Comparison of ENCODE assay signal across 24 mouse cellular contexts in the genomic region with DNA sequence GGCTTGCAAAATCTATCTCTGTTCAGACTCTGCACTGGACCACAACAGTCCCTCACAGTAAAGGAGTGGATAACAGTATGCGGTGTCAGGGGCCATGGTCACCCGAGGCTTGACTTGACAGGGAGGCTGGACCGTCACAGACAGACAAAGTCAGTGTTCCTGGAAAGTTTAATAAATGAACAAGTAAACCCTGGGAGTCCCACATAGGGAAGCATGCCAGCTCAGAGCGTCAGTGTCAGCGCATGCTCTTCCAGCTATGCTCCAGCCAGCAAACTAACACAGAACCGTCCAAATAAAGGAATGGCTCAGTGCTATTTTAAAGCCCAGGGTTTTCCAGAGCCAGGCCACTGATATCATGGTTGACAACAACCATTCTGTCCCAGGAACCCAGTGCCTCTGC.
DNase-seq lines count a peak whose midpoint lies in the region; ATAC-seq lines count a peak whose summit lies in the region.
"Had no signal": no experiment of that assay in that cellular context is flagged by ENCODE, and none has a peak within 500 bp of the region (broad histone marks: within the 10 kb centered on the region; RNA-seq: fewer than 3 reads in every experiment).

No protein-coding gene starts in this region.

- H3K4me3 ChIP-seq in heart, embryonic 13.5 days = no peak overlapping the region
- H3K4me3 ChIP-seq in kidney, embryonic 15.5 days (replicated peaks) = no peak overlapping the region
- H3K4me3 ChIP-seq: embryonic facial prominence, embryonic 12.5 days; erythroblast, embryonic 14.5 days; left cerebral cortex, adult 2 months; lung, embryonic 15.5 days; megakaryocyte, embryonic 14.5 days had no signal

- H3K36me3 ChIP-seq in heart, embryonic 13.5 days = no peaks in the 10 kb centered on the region
- no peaks in the 10 kb centered on the region for H3K36me3 ChIP-seq in kidney, embryonic 15.5 days
- H3K36me3 ChIP-seq: lung, embryonic 15.5 days had no signal

- no peak overlapping the region; the same call in 1 of the 2 replicates for H3K9ac ChIP-seq in heart, embryonic 13.5 days
- no peak overlapping the region for H3K9ac ChIP-seq in kidney, embryonic 15.5 days
- H3K9ac ChIP-seq: embryonic facial prominence, embryonic 12.5 days; lung, embryonic 15.5 days had no signal

- H3K4me2 ChIP-seq in heart, embryonic 13.5 days = no peak overlapping the region
- H3K4me2 ChIP-seq in kidney, embryonic 15.5 days = no peak overlapping the region
- H3K4me2 ChIP-seq: embryonic facial prominence, embryonic 12.5 days; lung, embryonic 15.5 days had no signal

- peaks cover 21% of the 10 kb centered on the region for H3K4me1 ChIP-seq in heart, embryonic 13.5 days
- H3K4me1 ChIP-seq in kidney, embryonic 15.5 days = peaks cover 12% of the 10 kb centered on the region; the same call in 1 of the 2 replicates
- H3K4me1 ChIP-seq: embryonic facial prominence, embryonic 12.5 days; megakaryocyte, embryonic 14.5 days had no signal

- DNase-seq in heart, adult 18-20 months = no peak
- peak; percentile 23 for DNase-seq in kidney, adult 18-20 months
- DNase-seq in lung, postnatal 14 days = peak; percentile 26
- DNase-seq in lung, postnatal 36 days = no peak
- peak; percentile 32 to 69 for DNase-seq in kidney, postnatal 36 days
- no peak for DNase-seq in layer of hippocampus, postnatal 14 days (ENCODE audit: low spot score in 2 of 2)
- DNase-seq: adrenal gland, postnatal 25 days; cerebellum, adult 11 months; cerebellum, postnatal 10 days; gastrocnemius, postnatal 14 days; left cerebral cortex, postnatal 4 days; liver; right cerebral cortex, postnatal 4 days had no signal

- H3K27ac ChIP-seq in heart, embryonic 13.5 days (replicated peaks) = peak overlapping the region; percentile 17; the same call in 1 of the 2 replicates
- H3K27ac ChIP-seq in kidney, embryonic 15.5 days = no peak overlapping the region
- H3K27ac ChIP-seq: embryonic facial prominence, embryonic 12.5 days; left cerebral cortex, adult 2 months; lung, embryonic 15.5 days had no signal

- no peaks in the 10 kb centered on the region; the same call in 1 of the 2 replicates for H3K27me3 ChIP-seq in heart, embryonic 13.5 days (replicated peaks)
- no peaks in the 10 kb centered on the region for H3K27me3 ChIP-seq in kidney, embryonic 15.5 days
- H3K27me3 ChIP-seq: CH12.LX; embryonic facial prominence, embryonic 12.5 days; lung, embryonic 15.5 days had no signal

- no peak for ATAC-seq in heart, embryonic 13.5 days (ENCODE audit: extremely low read depth, insufficient number of reproducible peaks, low FRiP score, low TSS enrichment)
- no peak for ATAC-seq in kidney, embryonic 15.5 days (replicated peaks; ENCODE audit: low FRiP score)
- ATAC-seq: forebrain, embryonic 14.5 days; hindbrain, embryonic 16.5 days; intestine, postnatal 0 days had no signal

- no peaks in the 10 kb centered on the region for H3K9me3 ChIP-seq in heart, embryonic 13.5 days
- no peaks in the 10 kb centered on the region for H3K9me3 ChIP-seq in kidney, embryonic 15.5 days (replicated peaks)
- H3K9me3 ChIP-seq: embryonic facial prominence, embryonic 12.5 days; lung, embryonic 15.5 days had no signal

- 46% methylated on average over 6 of the region's 6 CpGs for WGBS in heart, embryonic 13.5 days
- 62% methylated on average over 6 of the region's 6 CpGs for WGBS in kidney, embryonic 15.5 days

Comparison
In these comparisons a context has a peak if more than half of its experiments do, and no peak if none do; other contexts are left out.
1. DNase-seq: peak in kidney, adult 18-20 months (single experiment), lung, postnatal 14 days (single experiment) and kidney, postnatal 36 days (2 of 2); none in heart, adult 18-20 months (0 of 2), lung, postnatal 36 days (single experiment) and layer of hippocampus, postnatal 14 days (0 of 2).